In genomic region chr3:87173103-87173444, GRCm38 (mm10) we compare ENCODE assay signal across 8 mouse cellular contexts. TPM values are rescaled to one million over a fixed set of nuclear protein-coding genes. Genes with fewer than 3 reads are reported as not detected.
DNase-seq lines count a peak whose midpoint lies in the region; ATAC-seq and TF ChIP-seq lines count a peak whose summit lies in the region.

No protein-coding gene starts in this region.

- no peaks in the 10 kb centered on the region for H3K9me3 ChIP-seq in forebrain, embryonic 15.5 days
- H3K9me3 ChIP-seq in liver, embryonic 13.5 days (replicated peaks): no peaks in the 10 kb centered on the region
- H3K9me3 ChIP-seq in stomach, embryonic 16.5 days (replicated peaks; ENCODE audit: control insufficient read depth, low read length): no peaks in the 10 kb centered on the region

- H3K4me3 ChIP-seq in spleen, adult 2 months (ENCODE audit: extremely low read depth, insufficient read depth, insufficient read length): no peak overlapping the region
- peak overlapping the region; percentile 85 for H3K4me3 ChIP-seq in forebrain, embryonic 15.5 days
- H3K4me3 ChIP-seq in liver, embryonic 13.5 days (replicated peaks): peak overlapping the region; percentile 56
- H3K4me3 ChIP-seq in stomach, embryonic 16.5 days (replicated peaks; ENCODE audit: low read length): peak overlapping the region; percentile 71

- H3K4me2 ChIP-seq in forebrain, embryonic 15.5 days (replicated peaks): peak overlapping the region; percentile 66
- peak overlapping the region; percentile 69 for H3K4me2 ChIP-seq in liver, embryonic 13.5 days
- H3K4me2 ChIP-seq in stomach, embryonic 16.5 days (ENCODE audit: low read depth, low read length): peak overlapping the region; percentile 79

- H3K27me3 ChIP-seq in spleen, adult 2 months (ENCODE audit: control insufficient read depth, insufficient read depth, low read length): peaks cover 17% of the 10 kb centered on the region
- 0 out of 2 replicates have a peak, but pooled peaks cover 4% of the 10 kb centered on the region for H3K27me3 ChIP-seq in forebrain, embryonic 15.5 days
- peaks cover 67% of the 10 kb centered on the region for H3K27me3 ChIP-seq in liver, embryonic 13.5 days
- H3K27me3 ChIP-seq in stomach, embryonic 16.5 days (ENCODE audit: control insufficient read depth, insufficient read depth, low read length): no peaks in the 10 kb centered on the region

- no peaks in the 10 kb centered on the region for H3K36me3 ChIP-seq in spleen, adult 2 months (ENCODE audit: control insufficient read depth, insufficient read depth, low read length)
- H3K36me3 ChIP-seq in forebrain, embryonic 15.5 days: no peaks in the 10 kb centered on the region
- no peaks in the 10 kb centered on the region for H3K36me3 ChIP-seq in liver, embryonic 13.5 days
- H3K36me3 ChIP-seq in stomach, embryonic 16.5 days (ENCODE audit: control insufficient read depth, insufficient read depth, low read length): no peaks in the 10 kb centered on the region

- H3K4me1 ChIP-seq in spleen, adult 2 months (ENCODE audit: control insufficient read depth, insufficient read depth, insufficient read length): no peaks in the 10 kb centered on the region
- peaks cover 57% of the 10 kb centered on the region for H3K4me1 ChIP-seq in forebrain, embryonic 15.5 days
- peaks cover 51% of the 10 kb centered on the region for H3K4me1 ChIP-seq in liver, embryonic 13.5 days (replicated peaks)
- peaks cover 27% of the 10 kb centered on the region for H3K4me1 ChIP-seq in stomach, embryonic 16.5 days (ENCODE audit: control insufficient read depth, insufficient read depth, low read length)

- no peak for TF ChIP-seq CTCF in spleen, adult 2 months (IDR thresholded peaks at IDR 0.05; ENCODE audit: extremely low read depth, insufficient read depth, insufficient read length, insufficient replicate concordance)

- H3K9ac ChIP-seq in forebrain, embryonic 15.5 days (replicated peaks): peak overlapping the region; percentile 75
- 0 out of 2 replicates have a peak overlapping the region, but pooled peaks have one; percentile 49 for H3K9ac ChIP-seq in liver, embryonic 13.5 days
- peak overlapping the region; percentile 85 for H3K9ac ChIP-seq in stomach, embryonic 16.5 days (ENCODE audit: low read length)

- WGBS in spleen, adult 2 months: 71% methylated on average over 2 of the region's 2 CpGs
- WGBS in forebrain, embryonic 15.5 days: 5% methylated on average over 2 of the region's 2 CpGs
- 8% methylated on average over 2 of the region's 2 CpGs for WGBS in liver, embryonic 13.5 days (ENCODE audit: insufficient replicate concordance)
- 19% methylated on average over 2 of the region's 2 CpGs for WGBS in stomach, embryonic 16.5 days

- no peak for DNase-seq in spleen, adult 2 months (ENCODE audit: low read depth in 1 of 2, low spot score in 2 of 2)
- no peak for DNase-seq in spleen, postnatal 14 days (ENCODE audit: low spot score in 2 of 2)
- no peak for DNase-seq in liver, embryonic 13.5 days
- no peak for DNase-seq in cerebellum, postnatal 25 days
- DNase-seq in frontal cortex, postnatal 36 days (ENCODE audit: low spot score in 2 of 2): no peak
- no peak for DNase-seq in kidney, postnatal 36 days

- no peak for ATAC-seq in forebrain, embryonic 15.5 days (replicated peaks)
- no peak for ATAC-seq in liver, embryonic 13.5 days (ENCODE audit: low read depth)
- ATAC-seq in stomach, embryonic 16.5 days (ENCODE audit: insufficient read depth, low FRiP score): no peak

- H3K27ac ChIP-seq in spleen, adult 2 months (ENCODE audit: insufficient read depth, low read length): peak overlapping the region; percentile 25; the same call in 1 of the 2 replicates
- H3K27ac ChIP-seq in forebrain, embryonic 15.5 days (replicated peaks): peak overlapping the region; percentile 76
- H3K27ac ChIP-seq in liver, embryonic 13.5 days: no peak overlapping the region
- peak overlapping the region; percentile 89 for H3K27ac ChIP-seq in stomach, embryonic 16.5 days (ENCODE audit: low read length)

- no peak for TF ChIP-seq POLR2A in spleen, adult 2 months (IDR thresholded peaks at IDR 0.05; ENCODE audit: low read depth, low read length)

RNA-seq across cellular contexts. Expression of gene Kirrel, which starts 1.5 kb away (rescaled TPM):
- polyA plus RNA-seq in spleen, adult 2 months (2012; rRNA removed): 6.0 and 6.5 TPM in 2 replicates
- 5.0 and 5.7 TPM in 2 replicates for polyA plus RNA-seq in forebrain, embryonic 15.5 days (2015; fragmentation: Nextera tagmentation; extraction: Ambion mirVana)
- 1.2 and 1.4 TPM in 2 replicates for polyA plus RNA-seq in liver, embryonic 13.5 days (2015; fragmentation: Nextera tagmentation; extraction: Ambion mirVana)
- polyA plus RNA-seq in stomach, embryonic 16.5 days (2015; fragmentation: Nextera tagmentation; extraction: Ambion mirVana): 9.6 and 11.0 TPM in 2 replicates
